Mouse (Mus musculus) gastrocnemius, postnatal 4 days (tissue): ENCODE data around the gene Kdelr3. TPM values are rescaled to one million over a fixed set of nuclear protein-coding genes. Genes with fewer than 3 reads are reported as not detected.

Experiments
- DNase-seq, 2 experiments: peaks; one replicate each; pipeline ENCODE4 v3.0.0; 2021 to 2022; ENCODE audit warnings: low spot score in 2 of 2, mixed read lengths in 2 of 2
- total RNA-seq, 2 experiments: library from RNA; stranded (reverse); gene quantifications; 2 replicates each; pipeline ENCODE4 v1.2.3; 2021

Gene Kdelr3
- total RNA-seq, 2 experiments from 2014 or later, result 49.1 to 55.1 TPM

DNA sequence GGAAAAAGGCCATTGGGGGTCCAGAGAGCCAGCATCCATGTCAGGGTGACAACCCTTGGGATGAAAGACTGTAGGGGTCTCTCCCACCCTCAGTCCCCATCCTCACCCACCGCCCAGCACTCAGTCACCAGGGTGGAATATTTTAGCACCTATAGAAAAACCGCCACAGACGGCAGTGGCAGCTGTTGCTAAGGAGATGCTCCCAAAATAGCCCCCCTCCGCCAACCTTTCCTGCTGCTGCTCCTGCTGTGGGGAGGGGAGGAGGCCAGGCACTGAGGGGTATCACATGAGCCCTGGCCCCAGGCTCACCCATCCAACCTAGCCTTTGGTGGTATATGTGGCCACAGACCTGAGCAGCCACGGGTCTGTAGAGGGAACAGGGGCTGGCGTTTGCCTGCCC is 6.2 kb upstream of the Kdelr3 start:
- DNase-seq, result no peak

DNA sequence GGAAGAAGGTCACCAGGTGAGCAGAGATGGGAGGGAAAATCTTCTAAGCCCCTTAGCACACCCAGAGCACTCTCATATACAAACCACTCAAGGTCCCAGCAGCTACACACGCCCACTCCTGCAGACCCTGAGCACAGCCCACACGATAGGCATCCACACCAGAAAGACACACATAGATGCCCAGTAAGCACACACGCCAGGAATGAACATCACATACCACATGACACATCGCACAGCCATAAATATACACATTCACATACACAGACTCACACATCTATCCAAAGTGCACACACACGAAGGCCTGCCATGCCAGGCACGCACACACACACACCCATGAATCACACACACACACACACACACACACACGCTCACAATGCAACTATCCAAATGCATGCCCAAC is 5.8 kb upstream of the Kdelr3 start:
- no peak for DNase-seq

DNA sequence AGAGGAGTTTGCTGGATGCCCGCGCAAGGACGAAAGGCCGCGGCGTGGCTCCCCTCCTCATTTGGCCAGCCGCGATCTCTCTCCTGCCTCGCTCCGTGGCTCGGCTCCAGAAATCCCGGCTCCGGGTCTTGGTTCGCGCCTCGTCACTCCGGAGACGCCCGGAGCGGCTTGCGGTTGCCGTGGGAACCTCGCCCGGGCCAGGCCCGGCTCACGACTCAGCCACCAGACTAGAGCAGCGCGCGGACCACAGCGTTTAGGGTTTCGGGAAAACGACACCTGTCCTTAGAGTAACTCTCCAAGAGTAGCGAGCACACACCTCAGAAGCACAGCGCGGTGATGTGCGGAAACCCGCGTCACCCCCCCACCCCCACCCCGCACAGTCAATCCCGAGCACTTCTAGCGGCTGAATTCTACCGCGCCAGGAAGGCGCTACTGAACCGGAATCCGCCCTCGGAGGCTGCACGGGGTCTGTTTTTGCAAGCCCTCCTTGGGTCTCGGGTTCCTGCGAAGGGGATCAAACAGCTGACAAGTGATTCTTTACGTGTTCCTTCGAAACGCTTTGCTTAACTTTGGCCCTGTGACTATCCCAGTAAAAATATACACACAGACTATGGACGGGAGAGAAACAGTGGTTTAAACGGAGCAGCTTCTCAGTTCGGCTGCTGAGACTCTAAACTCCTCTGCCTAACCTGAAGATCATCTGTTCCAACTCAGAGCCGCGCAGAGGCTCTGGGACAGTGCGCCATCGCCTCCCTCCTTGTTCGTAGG is 4.5 kb upstream of the Kdelr3 start:
- DNase-seq, result peak; percentile 77 to 89

DNA sequence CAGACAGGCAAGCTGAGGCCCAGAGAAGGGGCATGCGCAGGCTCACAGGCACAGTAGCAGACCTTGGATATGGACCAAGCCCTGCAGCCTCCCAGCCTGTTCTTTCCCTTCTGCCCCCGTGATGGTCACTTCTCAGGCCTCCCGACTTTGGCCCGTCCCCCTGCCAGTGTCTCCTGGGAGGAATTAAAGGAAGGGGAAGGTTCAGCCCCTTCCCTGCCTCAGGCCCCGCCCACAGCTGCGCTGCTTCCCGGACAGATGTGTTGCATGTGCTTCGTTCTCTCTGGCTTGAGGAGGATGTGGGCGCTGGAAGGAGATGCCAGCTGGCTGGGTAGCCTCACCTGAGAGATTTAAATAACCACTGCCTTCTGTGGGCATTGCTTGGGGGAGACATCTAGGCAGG is 2.3 kb upstream of the Kdelr3 start:
- no peak for DNase-seq

DNA sequence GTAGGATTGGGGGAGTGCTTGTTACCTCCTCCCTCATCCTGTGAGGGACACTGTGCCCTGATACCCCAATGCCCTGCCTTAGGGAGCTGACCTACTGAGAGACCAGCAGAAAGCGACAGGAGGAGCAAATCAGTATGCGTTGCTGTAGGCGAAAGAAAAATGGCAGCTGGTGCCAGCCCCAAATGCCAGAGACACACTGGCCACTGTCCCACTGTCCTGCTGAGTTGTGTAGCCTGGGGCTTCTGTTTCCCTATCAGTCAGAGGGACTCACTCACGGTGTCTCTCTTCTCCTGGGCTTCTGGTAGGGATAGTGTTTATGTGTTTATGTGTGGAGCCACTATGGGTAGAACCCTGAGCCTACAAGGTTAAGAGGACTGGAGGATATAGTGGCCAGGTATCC is 1.5 kb downstream of the Kdelr3 start:
- no peak for DNase-seq

DNA sequence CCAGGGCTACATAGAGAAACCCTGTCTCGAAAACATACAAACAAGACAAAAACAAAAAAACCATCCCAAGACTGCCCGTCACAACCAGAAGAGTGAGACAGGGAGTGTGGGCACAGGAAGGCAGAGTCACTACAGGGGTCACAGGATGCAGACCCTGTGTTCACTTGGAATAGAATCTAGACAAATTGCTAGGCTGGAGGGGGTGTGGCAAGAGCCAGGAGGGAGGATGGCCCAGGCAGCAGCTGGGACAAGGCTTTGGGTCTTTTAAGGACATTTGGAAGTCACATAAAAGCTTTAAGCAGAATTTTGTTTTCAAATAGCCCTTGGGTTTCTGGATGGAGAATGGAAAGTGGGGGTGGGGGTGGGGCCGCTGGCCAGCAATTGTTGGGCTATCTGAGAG is 2.4 kb downstream of the Kdelr3 start:
- no peak for DNase-seq

DNA sequence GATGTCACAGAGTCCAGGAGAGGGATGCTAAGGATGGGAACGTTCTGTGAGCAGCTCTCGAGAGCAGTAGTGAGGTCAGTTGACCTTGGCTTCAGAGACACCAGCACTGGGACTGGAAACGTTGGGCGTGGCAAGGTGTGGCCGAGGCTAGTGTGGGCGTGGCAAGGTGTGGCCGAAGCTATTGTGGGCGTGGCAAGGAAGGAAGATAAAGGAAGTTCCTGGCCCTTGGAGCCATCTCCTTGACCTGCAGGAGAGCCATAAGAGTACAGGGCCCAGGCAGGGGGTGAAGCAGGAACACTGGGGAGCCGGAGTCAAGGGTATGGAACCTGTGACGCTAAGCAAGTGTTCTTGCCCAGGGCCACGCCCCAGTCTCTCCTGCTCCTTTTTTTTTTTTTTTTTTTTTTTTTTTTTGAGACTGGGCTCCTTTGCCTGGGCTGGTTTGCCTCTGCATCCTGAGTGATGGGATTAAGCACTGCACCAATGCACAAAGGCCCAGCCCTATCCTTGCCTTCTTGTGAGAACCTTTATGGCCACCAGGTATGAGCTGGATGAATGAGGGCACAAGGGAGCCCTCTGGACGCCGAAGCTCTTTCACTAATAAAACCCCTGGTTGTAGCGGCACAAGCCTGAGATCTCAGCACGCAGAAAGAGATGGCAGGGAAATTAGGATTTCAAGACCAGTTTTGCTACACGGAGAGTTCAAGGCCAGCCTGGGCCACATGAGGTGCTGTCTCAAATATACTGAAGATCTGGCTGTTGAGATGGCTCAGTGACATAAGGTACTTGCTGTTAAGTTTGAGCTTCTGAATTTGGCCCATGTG is 3.4 kb downstream of the Kdelr3 start:
- no peak for DNase-seq

DNA sequence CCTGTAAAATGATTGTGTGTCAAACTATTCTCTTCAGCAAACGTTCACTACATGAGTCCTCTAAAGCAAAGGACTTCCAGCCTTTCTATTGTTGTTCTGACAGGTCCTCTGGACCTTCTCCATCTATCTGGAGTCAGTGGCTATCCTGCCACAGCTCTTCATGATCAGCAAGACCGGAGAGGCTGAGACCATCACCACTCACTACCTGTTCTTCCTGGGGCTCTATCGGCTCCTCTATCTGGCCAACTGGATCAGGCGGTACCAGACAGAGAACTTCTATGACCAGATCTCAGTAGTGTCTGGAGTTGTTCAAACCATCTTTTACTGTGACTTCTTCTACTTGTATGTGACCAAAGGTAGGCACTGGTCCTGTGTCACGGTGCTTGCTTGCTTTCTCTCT is 9.4 kb downstream of the Kdelr3 start:
- no peak for DNase-seq

DNA sequence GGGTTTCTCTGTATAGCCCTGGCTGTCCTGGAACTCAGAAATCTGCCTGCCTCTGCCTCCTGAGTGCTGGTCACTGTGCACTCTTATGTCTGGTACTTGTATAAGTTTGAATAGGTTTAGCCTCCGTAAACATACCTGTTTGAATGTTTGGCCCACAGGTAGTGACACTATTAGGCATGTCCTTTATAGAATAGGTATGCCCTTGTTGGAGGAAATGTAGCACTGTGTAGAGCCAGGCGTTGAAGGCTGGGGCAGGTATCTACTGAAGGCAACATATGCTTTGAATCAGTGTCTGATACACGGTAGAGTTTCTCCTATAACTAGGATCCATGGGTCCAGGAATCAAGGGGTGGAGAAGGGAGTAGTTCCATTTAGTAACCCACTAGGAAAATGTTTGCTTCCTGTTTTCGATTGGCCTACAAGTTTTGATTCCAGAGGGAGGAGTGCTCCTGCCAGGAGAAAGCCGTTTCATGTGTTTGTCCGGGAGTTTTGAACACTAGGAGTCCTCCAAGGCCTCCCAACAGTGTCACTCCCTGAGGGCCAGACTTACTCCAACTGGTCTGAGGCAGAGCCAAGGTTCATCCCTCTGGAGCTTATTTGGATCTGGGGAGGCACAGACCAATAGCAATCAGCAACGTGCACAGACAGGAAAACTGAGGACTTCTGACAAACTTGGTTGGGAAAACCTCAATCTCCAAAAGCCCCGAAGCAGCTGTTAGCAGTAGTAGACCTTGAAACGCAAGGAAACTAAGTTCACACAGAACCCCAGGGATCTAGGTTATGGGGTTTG is 10.0 kb downstream of the Kdelr3 start:
- no peak for DNase-seq

DNA sequence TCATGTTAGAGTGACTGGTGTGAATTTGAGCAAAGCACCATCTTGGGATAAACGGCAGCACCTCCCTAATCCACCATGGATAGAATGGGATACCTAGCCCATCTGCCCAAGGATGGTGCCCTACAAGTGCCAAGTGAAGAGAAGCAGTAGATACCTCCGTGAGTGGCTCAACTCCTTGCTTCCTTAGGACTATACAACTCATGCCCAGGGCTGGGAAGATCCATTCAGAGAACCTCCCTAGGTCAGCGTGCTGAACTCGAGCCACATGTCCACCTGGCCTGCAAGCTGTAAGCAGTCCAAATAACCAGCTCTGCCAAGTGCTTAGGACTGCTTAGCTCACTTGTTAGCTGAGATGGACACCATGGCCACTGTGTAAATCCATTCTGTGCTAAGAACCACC is 11.0 kb downstream of the Kdelr3 start:
- DNase-seq, result no peak

DNA sequence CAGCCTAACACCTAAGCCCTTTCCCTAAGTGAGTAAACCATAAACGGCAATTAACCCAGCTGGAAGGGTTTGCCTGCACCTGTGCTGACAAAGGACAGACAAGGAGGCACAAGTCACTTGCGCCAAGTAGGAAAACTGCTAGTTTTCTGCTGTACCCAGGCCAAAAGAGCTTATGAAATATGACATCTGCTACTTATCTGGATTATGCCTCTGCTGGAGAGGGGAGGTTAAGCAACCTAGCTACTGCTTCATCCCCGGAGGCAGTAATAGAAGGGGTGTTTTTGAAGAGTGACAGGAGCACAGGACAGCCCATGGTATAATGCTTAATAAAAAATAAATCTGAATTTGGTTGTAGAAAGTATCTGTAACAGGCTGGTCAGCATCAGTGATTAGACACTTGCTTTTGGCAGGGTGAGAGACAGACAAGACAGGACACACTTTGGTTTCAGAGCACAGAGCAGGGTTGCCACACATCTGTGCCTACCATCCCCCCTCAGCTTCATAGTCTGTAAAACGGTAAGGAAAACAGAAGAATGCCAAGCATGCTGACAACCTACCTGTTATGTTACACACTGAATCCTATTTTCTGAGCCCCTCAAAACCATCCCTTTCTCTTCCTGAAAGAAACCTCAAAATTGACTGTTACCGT is 11.9 kb downstream of the Kdelr3 start:
- no peak for DNase-seq

DNA sequence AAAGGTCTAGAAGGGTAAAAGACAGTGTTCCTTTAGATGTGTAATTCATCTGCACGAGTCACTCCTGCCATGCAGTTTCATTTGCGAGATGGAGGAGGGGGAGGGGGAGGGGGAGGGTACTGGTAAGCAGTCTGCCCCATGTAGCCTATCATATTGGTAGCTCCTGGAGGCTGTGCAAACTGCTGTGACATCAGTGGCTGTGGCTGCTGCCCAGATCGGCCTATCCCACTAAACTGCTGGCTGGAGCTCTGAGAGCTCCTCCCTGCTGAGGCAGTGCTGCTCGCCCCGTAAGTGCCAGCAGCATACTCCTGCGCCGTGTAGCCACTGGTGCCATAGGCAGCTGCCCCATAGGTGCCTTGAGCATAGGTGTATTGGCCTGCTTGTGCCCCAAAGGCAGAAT is 13.7 kb downstream of the Kdelr3 start:
- DNase-seq, result no peak

DNA sequence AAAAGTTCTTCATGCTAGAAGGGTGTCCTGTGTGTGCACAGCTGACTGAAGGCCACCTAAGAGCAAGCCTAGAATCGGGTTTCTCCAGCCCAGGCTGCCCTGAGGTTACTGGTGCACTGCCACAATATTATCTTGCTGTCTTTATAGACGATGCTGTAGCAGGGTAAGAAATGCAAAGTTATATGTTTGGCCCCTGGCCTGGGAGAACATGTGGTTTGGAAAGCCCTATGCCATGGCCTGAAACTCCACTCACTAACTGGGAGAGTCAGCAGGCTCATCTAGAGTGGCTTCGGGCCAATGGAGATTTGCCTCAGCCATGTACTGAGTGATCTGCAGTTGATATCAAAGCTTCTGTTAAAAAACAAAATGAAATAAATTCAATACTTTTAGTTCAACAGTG is 17.6 kb downstream of the Kdelr3 start:
- no peak for DNase-seq

DNA sequence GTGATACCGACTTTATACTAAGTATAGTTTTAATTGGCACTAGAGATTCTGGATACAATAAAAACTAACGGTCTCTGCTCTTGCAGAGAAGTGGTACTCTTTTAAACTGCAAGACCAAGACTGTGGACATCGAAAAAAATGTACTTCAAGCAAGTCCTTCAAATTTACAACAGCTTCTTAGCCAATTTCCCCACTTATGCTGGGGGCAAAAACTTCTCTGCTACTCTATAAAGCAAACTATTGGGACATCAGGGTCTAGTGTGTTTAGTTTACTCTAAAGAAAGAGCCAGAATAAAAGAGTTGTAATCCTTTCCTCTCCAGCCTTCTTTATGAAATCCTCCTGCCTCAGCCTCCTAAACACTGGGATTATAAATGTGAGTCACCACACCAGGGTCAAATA is 27.8 kb downstream of the Kdelr3 start:
- DNase-seq, result no peak

DNA sequence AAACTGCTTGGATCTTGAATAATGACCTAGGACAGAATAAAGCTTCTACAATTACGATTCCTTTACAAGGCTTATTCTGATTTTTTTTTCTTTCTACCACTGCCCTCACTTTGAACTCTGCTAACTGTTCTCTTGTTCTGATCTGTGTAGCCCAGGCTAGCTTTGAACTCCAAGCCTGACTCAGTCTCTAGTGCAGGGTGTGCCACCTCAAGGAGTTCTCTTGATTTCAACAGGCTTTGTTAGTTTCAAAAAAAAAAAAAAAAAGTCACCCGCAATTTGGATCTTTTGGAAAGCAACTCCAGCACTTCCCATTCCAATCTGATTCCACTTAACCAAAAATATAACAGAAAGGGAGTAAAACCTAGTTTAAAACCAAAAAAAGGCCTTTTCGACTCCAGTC is 29.3 kb downstream of the Kdelr3 start:
- no peak for DNase-seq

DNA sequence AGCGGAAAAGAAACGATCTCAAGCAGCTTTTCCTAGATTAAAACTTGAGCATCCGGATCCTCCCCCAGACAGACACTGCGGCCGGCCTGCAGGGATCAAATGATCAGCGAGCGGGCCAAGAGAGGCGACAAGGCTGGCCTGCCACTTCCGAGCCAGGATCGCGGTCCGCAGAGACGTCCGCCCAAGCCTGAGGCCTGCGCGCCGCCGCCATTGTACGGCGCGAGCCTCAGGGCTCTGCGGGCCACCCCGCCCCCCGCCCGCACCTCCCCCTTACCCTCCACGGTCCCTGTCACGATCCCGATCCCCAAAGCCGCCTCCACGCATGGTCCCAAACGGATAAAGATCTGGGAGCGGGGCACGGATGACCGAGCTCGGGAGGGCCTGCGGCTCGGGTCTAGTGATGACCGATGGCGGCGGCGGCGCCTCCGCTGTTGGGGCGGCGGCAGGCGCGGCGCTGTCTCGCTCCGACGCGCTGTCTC is 29.7 kb downstream of the Kdelr3 start:
- DNase-seq, result peak; percentile 59 to 83

DNA sequence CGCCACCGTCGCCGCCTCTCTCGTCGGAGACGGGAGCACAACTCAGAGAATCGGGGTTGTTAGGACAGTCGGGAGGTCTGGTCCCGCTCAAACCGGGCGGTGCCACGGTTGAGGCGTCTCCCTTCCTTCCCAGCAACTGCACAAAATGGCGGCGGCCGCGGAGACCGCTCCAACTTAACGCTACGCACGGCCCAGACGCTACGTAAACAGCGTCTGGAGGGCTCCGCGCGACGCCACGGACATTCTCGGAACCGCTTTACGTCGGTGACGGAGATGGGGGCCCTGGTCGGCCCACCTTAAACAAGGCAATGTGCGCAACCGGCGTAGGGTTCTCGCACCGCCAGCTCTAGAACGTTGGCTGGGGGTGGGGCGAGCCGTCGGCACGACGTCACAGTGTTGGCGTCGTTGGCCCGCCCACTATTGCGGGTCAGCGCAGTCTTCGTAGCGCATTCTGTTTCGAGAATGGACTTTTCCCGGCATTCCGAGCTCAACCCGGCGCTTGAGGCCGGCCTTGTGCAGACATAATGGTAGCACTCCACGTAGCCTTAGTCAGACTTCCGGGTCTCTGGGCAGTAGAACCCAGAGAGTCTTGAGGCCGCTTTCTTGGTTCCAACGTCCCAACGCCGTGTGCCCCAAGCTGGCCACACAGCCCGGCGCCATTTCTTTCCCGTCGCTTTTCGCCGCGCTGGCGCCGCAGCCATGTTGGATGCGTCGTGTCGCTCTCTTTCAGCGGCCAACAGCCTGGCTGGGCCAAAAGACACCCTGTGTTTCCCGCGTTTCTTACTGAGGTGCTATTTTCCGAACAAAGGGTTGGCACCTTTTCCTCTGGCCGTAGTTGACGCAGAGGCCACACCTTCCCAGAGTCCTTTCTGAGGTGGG is 30.4 kb downstream of the Kdelr3 start, which contains the start of gene Ddx17:
Gene Ddx17 (minus strand): TSS at position 332 of the 879 bp plus-strand sequence.
- peak; percentile 94 to 98 for DNase-seq

DNA sequence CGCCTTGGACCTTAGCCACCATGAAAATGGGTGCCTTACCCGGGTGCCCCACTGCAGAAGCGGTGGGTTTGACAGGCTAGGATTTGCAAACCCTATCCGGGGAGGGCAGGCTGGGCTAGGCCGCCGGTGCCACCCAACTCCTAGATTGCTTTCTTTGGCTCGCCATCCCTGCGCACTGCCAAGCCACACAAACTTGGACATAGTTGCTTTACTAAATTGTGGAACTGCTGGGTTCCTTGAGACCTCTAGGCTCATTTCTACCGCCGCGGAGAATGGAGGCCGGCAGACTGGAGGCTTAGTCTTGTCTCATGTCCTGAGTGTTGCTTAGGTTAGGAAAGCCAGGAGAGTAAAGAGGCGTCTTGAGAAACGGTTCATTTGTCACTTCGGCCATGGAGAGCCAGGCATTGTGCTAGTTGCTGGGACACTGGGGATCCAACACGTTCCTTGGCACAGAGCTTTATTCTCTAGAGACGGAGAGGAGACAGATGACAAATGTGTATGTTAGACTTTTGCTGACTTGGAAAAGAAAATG is 31.1 kb downstream of the Kdelr3 start:
- no peak for DNase-seq

DNA sequence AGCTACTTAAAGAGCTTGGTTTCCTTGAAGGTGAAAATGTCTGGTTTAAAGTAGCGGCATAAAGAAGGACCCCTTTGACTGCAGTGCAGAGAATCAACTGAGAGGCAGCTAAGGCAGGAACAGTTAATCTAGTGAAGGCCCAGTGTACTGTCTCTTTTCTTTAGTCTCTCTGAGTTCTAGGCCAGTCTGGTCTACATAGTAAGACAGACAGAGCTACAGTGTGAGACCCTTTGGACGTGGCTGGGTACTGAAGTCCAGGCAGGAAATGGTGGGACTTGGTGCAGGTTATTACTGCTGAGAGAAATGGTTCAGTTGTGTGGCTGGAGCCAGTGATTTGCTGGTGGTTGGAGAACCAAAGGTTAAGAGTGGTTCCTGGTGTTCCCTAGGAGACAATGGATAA is 32.0 kb downstream of the Kdelr3 start:
- no peak for DNase-seq

DNA sequence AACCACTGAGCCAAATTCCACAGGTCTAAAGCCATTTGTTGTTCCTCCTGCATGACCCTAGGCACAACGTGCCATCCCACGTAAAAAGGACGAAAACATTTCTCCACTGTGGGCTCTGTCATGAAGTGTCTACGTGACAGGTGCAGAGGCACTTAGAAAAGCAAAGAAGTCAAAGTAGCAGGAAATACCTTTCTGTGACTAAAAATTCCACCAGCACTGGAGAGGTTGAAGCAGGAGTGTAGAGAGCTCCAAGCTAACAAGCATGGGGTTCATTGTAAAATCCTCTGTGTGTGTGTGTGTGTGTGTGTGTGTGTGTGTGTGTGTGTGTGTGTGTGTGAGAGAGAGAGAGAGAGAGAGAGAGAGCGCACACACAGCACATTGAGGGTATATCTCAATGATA is 36.4 kb downstream of the Kdelr3 start:
- DNase-seq, result no peak
